Mouse (Mus musculus) left cerebral cortex, postnatal 14 days (tissue): ENCODE results near the gene Yif1a. TPM values are rescaled to one million over a fixed set of nuclear protein-coding genes. Genes with fewer than 3 reads are reported as not detected.

Source experiments
- DNase-seq, 2 experiments: peaks; one replicate each; pipeline ENCODE4 v3.0.0; 2021 to 2022; ENCODE audit warnings: low spot score in 2 of 2, mixed read lengths in 1 of 2
- intact Hi-C: fragments of 180-260 bp; cut with DNase I; formaldehyde crosslinking; loops from one replicate; pipeline ENCODE4 v1.15.1; 2025
- total RNA-seq, 2 experiments: library from RNA; stranded (reverse); gene quantifications; 2 replicates each; pipeline ENCODE4 v1.2.3; 2021

The Yif1a gene
- total RNA-seq, 2 experiments from 2014 or later: 24.2 to 27.5 TPM

DNA sequence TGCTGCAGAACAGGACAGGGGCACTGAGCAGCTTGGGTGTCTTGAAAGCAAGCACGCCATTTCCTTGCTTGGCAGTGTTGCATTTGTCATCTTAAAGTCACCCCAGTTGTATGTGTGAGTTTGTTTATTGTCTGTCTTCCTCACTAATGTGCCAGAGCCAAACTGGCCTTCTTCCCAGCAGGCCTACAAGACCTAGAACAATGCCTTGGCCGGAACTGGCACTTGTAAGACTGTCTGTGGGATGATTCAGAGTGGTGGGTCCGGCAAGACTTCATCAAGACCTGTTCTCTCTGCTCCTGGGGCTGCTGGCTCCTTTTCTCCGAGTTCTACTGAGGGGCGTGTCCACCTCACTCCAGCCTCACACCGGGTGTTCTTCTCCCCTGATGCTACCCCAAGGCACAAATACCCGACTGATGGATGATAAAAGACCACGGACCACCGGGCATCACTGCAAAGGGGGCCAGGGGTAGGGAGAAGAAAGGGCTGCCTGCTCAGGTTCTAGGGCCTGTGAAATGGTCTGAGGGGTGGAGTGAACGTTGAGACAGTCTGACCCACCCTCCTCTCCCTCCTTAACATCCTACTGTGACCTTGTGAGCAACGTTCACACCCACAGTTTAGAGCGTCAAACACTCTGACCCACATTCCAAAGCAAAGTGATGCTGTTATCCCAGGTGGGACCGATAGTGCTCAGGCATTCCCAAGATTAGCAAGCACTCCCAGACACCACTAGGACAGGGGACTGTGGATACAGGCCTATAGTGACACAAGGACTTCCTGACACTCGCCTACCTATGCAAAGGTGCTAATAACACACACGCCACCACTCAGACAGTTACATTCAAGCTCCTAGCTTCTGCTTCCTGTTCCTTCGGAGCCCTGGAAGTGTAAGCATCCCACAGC is 30.2 kb upstream of the Yif1a start:
- intact Hi-C loops: loop anchor here (2.0 kb wide), 1 partner anchor 15 kb away; no protein-coding TSS in a partner anchor
- no peak for DNase-seq

DNA sequence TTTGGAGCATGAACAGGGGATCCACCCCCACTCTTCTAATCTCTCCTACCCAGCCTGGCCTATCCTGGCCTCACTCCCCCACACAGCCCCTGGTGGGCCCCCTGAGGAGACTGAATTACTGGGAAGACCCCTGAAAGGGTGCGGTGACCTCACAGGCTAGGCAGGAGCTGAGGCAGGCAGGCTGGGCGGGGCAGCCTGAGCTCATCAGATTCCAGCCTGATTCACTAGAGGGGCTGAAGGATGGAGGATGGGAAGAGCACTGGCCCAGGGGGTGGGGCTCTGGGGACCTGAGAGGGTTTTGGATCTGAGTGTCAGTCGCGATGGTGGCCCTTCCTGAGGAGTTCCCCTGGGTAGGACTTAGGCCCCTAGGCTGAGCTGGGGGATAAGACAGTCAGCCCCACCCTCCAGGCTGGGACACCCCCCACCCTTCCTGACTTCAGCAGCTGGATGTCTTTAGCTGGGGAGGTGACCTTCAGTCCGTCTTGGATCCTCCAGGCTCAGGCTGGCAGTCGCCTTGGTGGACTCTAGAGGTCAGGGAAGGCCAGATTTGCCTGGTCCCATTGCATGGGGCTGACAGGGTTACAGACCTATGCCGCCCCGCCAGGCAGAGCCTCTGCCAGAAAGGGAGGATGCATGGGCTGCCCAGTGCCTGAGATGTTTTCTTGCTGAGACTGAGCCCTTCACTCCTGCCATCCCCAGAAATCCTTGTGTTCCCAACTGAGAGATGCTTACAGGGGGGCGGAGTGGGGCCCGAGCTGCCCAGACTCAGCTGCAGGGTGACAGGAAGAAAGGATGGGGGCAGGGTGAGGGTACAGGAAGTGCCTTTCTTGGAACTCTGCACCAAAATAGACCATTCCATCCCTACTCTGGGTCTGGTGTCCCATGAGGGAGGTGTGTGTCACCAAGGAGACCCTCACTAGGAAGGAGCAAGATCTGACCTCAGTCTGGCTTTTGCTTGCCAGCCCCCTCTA is 29.3 kb upstream of the Yif1a start:
- intact Hi-C loops: no loop called here
- no peak for DNase-seq

DNA sequence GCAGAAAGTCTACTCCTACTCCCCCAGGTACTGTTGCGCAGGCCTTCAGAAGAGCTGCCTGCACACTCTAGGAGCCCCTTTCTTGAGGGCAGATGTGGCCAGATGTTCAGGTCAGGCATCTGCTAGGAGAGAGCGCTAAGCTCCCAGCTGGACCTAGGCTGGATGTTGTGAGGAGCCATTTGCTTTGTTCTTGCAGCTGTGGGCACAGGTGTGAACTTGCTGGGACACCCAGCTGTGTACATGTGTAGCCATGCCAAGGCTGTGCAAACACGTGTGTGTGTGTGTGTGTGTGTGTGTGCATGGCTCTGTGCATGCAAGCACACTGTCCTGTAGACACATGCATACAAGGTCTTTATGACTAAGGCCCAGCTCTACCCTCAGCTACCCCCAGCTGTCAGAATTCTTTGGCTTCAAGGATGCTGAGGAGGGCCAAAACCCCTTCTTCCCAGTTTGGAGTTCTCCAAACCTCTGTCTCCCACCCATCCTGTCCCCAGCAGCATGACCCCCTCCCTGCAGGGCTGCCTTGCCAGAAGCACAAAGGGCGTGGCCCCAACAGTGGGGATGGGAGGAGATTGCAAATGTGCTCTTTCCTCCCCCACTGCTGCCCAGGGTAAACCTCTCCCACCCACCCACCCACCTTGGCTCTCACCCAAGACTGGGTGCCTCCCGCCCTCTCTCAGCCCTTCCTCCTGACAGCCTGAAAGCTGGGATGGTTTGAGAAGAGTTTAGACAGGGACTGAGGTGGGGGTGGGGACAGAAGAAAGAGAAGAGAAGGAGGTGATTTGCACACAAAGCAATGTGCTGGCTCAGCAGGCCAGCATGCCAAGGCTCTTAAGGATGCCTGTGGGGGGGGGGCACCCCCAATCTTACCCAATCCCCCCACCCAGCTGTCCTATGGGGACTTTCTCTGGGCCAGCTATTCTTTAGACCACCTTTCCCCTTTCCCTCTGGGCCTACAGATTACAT is 27.7 kb upstream of the Yif1a start:
- intact Hi-C loops: no loop called here
- no peak for DNase-seq

DNA sequence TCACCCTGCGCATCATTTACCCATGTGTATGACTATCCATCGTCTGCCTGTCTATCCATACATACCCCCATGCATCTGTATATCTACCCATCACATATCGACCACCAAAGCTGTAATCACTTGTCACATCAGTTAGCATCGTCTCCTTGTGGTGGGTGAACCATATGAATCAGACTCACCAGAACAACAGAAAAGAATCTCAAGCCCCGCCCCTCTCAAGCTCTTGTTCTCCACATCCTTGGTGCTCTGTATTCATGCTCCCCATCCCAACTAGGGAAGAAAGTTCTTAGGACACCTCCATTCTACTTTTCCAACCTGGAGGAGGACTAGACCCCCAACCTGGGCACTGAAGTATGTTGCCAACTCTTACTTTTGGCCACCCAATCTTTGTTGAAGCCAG is 26.3 kb upstream of the Yif1a start:
- DNase-seq: no peak
- intact Hi-C loops: no loop called here

DNA sequence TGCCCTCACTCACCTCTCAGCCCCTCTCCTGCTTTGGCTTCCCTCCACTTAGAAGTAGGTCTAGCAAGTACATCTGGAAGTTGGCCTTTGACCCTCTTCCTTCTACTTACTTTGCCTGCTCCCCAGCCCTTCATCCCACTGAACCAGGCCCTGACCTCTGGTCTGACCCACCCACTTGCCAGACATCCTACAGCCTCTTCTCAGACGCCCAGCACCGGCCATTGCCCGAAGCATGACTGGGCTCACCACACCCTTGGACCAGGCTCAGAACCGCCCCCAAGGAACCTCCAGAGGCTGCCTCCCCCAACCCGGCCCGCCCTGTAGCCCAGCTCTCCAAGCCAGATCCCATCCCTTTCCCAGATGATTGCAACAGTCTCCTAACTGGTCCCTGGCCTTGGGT is 25.9 kb upstream of the Yif1a start:
- intact Hi-C loops: no loop called here
- no peak for DNase-seq

DNA sequence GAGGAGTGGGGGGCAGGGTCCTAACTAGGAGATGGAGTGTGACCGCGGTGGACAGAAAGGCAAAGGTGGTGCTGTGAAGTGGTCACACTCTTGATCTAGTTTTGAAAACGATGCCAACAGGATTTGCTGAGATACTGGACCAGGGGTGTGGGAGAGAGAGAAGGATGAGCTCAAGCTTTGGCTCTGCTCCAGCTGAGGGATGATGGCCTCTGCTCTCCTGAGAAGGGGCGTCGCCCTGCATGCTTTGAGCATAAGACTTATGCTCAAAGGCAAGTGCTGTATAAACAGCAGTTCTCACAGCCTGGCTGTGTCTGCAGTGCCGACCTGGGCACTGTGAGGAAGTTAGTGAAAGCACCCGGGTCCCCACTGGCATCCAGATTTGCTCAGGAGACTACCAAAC is 23.2 kb upstream of the Yif1a start:
- intact Hi-C loops: no loop called here
- no peak for DNase-seq

DNA sequence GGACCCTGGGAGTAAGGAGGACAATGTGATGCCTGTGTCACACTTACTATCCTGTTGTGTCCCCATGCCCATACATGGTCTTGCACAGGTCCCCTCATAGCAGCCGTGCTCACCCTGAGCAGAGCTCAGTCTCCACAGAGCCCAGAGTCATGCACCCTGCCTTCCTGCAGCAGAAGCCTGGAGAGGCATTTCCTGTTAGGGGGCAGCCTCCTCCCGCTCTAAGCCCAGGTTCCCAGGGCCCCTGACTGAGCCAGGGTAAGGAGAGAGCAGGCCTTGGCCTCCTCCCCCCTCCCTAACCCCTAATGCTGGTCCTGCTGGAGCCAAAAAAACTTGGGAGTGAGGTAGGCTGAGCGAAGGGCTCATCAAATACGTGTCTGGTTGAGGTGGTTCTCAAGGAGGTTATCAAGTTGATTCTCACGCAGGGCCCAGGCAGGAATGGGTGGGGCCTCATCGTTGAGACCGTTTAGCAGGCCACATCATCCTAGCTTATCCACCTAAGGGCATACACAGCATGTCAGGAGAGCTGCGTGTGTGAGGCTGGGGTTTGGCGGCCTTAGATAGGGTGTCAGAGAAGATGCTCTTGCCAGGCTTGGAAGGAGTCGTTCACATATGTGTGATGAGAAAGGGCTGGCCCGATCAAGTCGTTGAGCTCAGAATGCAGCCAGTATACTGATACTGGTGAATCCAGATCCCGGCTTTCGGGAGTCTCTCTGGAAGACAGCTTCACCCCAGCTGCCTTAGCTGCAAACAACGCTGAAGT is 21.1 kb upstream of the Yif1a start:
- intact Hi-C loops: no loop called here
- DNase-seq: no peak

DNA sequence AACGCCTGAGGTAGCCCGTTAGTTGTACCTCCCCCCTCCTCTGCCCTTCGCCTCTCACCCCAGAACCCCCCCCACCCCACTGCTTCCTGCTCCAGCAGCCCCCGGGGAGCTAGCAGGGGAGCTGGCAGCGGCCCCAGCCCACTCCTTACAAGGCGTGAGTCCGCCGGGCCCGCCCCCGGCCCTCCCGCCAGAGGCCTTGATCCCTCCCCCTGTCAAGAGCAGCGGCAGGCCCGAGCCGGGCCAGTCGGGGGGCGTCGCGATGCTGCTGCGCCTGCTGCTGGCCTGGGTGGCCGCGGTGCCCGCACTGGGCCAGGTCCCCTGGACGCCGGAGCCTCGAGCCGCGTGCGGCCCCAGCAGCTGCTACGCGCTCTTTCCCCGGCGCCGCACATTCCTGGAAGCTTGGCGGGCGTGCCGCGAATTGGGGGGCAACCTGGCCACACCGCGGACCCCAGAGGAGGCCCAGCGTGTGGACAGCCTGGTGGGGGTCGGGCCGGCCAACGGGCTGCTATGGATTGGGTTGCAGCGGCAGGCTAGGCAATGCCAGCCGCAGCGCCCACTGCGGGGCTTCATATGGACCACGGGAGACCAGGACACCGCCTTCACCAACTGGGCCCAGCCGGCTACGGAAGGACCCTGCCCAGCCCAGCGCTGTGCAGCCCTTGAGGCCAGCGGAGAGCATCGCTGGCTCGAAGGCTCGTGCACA is 20.3 kb upstream of the Yif1a start, which contains the start of gene Cd248:
TSS of gene Cd248 (plus strand) at position 212 of the 703 bp plus-strand sequence.
- intact Hi-C loops: no loop called here
- DNase-seq: no peak

DNA sequence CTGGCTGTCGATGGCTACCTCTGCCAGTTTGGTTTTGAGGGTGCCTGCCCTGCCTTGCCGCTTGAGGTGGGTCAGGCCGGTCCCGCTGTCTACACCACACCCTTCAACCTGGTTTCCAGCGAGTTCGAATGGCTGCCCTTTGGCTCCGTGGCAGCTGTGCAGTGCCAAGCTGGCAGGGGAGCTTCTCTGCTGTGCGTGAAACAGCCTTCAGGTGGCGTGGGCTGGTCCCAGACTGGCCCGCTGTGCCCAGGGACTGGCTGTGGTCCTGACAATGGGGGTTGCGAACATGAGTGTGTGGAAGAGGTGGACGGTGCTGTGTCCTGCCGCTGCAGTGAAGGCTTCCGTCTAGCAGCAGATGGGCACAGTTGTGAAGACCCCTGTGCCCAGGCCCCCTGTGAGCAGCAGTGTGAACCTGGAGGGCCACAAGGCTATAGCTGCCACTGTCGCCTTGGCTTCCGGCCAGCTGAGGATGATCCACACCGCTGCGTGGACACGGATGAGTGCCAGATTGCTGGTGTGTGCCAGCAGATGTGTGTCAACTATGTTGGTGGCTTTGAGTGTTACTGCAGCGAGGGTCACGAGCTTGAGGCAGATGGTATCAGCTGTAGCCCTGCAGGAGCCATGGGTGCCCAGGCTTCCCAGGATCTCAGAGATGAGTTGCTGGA is 19.6 kb upstream of the Yif1a start:
- intact Hi-C loops: no loop called here
- no peak for DNase-seq

DNA sequence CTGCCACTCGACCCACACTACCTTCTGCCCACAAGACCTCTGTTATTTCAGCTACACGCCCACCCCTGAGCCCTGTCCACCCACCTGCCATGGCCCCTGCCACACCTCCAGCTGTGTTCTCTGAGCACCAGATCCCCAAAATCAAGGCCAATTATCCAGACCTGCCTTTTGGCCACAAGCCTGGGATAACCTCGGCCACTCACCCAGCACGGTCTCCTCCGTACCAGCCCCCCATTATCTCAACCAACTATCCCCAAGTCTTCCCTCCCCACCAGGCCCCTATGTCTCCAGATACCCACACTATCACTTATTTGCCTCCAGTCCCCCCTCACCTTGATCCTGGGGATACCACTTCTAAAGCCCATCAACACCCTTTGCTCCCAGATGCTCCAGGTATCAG is 18.9 kb upstream of the Yif1a start:
- no peak for DNase-seq
- intact Hi-C loops: no loop called here

DNA sequence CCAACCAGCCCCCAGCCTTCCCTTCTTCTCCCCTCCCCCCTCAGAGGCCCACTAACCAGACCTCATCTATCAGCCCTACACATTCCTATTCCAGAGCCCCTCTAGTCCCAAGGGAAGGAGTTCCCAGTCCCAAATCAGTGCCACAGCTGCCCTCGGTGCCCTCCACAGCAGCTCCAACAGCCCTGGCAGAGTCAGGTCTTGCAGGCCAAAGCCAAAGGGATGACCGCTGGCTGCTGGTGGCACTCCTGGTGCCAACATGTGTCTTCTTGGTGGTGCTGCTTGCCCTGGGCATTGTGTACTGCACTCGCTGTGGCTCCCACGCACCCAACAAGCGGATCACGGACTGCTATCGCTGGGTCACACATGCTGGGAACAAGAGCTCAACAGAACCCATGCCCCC is 18.4 kb upstream of the Yif1a start:
- no peak for DNase-seq
- intact Hi-C loops: no loop called here

DNA sequence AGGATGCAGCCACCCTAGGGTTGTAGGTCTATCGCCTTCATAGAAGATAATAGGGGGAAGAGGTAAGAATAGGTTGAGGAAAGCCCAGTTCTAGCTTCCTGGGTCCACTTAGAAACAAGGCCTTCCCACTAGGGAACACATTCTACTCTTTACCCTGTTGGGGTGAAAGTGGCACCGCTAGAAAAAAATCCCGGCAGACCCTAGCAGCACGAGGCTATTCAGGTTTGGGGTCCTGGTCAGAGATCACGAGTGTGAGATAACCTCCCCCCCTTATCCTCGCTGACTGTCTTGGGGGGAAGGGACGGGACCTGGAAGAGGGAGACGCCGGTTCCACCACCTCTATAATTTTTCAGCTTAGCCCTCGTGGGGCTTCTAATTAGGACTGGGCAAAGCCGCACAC is 17.3 kb upstream of the Yif1a start:
- no peak for DNase-seq
- intact Hi-C loops: no loop called here

DNA sequence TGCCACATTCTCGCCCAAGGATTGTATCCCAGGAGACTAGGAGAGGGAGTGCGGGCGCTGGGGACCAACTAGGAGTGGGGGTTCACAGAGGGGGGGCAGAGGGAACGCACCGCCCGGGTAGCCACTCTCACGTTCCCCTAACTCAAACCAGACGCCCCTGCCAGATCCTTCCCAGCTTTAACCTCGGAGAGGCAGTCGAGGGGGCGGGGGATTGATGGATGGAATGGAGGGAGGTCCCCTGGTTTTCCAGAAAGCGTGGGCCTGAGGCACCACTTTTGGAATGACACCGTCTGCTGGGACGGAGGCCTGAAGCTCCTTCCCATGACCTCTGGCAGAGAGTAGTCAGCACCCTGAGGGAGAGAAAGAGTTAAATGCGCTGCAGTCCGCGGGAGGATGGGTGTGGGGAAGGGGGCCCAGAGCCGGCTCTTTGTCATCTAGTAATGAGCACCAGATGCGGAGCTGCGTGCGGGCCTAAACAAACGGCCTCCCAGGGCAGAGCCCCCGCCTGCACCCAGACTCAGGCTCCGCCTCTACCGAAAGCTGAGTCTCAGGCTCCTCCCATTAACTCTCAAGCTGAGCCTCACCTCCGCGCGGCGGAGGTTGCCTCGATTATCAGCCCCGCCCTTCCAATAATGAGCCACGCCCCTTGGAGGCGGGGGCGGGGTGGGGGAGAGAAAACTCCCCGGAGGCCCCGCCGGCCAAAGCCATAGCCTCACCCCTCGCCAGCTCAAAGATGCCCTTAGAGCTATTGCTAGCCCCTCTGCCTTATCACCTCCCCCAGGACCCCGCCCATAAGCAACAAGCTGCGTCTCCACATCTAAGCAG is 16.6 kb upstream of the Yif1a start:
- intact Hi-C loops: loop anchor here (2.0 kb wide), 1 partner anchor 15 kb away; no protein-coding TSS in a partner anchor
- DNase-seq: no peak

DNA sequence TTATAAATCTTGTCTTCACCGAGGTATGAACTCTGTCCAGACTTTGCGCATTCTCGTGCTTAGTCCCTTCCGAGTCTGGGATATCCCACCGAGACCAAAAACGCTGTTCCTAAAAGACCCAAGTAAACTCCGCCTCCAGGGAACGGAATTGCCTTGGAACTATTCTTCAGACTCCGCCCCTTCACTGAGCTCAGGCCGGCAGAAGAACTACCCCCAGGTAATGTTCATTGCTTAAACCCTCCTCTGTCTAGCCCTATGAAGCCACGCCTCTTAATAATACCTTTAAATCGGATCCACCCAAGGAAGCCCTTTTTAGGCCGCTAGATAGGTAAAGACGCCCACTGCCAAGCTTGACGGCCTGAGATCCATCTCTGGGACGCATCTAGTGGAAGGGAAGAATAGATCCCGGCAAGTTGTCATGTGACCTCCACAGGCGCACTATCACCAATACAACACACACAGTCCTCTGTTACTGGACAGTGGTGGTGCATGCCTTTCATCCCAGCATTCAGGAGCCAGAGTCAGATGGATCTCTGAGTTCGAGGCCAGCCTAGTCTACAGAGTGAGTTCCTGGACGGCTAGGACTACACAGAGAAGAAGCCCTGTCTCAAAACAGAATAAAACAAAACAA is 15.8 kb upstream of the Yif1a start:
- no peak for DNase-seq

DNA sequence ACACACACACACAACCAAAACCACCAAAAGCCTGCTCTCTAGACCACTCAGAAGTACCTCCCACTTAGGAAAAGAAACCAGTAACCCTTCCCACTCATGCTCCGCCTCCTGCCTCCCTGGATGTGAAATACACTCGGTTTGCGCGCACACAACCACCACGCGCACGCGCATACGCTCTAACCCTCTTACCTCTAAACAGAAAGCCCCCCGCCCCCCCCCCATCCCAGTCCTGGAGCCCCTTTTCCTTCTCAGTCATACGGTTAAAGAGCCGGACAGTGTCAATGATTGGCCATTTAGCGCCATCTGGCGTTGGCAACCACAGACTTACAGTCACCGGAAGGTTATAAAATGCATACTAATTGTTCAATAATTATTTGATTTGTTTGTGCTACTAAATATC is 15.3 kb upstream of the Yif1a start:
- intact Hi-C loops: loop anchor here (2.0 kb wide), 1 partner anchor 16 kb away; no protein-coding TSS in a partner anchor
- DNase-seq: no peak

More for the DNA sequence above, 15.8 kb upstream of the Yif1a start:
- intact Hi-C loops: loop anchor here (2.0 kb wide), 1 partner anchor 16 kb away; no protein-coding TSS in a partner anchor

DNA sequence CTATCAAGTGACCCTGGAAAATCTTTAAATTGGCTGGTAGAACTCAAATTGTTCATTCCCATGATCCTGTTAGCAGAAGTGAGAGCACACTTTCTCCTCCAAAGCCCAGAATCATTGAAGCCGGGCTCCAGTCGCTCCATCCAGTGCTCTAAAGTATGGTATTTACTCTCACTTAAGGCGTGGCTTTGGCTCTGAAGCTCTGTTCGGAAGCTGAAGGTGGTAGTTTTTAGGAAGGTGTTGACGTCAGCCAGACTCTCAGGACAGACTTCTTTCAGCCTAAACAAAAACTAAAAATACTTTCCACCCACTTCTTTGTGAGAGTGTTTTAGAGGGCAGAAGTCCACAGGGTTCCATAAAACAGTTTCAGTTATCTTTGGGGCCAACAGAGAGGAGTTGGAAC is 14.8 kb upstream of the Yif1a start:
- intact Hi-C loops: loop anchor here (2.0 kb wide), 1 partner anchor 17 kb away; no protein-coding TSS in a partner anchor
- no peak for DNase-seq
